Mouse (Mus musculus) stomach, embryonic 16.5 days (tissue): Measurements from ENCODE around the gene Ndufa4l2. TPM values are rescaled to one million over a fixed set of nuclear protein-coding genes. Genes with fewer than 3 reads are reported as not detected.

Experiments used
- ATAC-seq: fragments of 200-750 bp; cut with Nextera tagmentation; 2 replicates; pipeline ENCODE4 v1.8.0; 2017; ENCODE audit warnings: moderate number of reproducible peaks, moderate TSS enrichment; ENCODE audit not compliant: insufficient read depth, low FRiP score
- H3K27ac ChIP-seq: fragments of 300-500 bp; sonication (generic); 2 replicates; pipeline ENCODE4 v1.5.1; 2014; ENCODE audit warnings: low read length
- H3K27me3 ChIP-seq: fragments of 300-500 bp; sonication (generic); 2 replicates; pipeline ENCODE4 v1.6.1; 2014; ENCODE audit warnings: low read length, control low read depth, mixed read lengths; ENCODE audit not compliant: control insufficient read depth, insufficient read depth
- H3K36me3 ChIP-seq: fragments of 300-500 bp; sonication (generic); 2 replicates; pipeline ENCODE4 v1.6.1; 2014; ENCODE audit warnings: low read length; ENCODE audit not compliant: control insufficient read depth, insufficient read depth
- H3K4me1 ChIP-seq: fragments of 300-500 bp; sonication (generic); 2 replicates; pipeline ENCODE4 v1.6.1; 2014; ENCODE audit warnings: low read length, control low read depth, mixed read lengths; ENCODE audit not compliant: control insufficient read depth, insufficient read depth
- H3K4me2 ChIP-seq: fragments of 300-500 bp; sonication (generic); 2 replicates; pipeline ENCODE4 v1.6.1; 2014; ENCODE audit warnings: low read depth, low read length, mixed read lengths
- H3K4me3 ChIP-seq: fragments of 300-500 bp; sonication (generic); replicated peaks from 2 replicates; pipeline ENCODE4 v1.5.1; 2014; ENCODE audit warnings: mild to moderate bottlenecking, low read length
- H3K9ac ChIP-seq: fragments of 300-500 bp; sonication (generic); 2 replicates; pipeline ENCODE4 v1.6.1; 2014; ENCODE audit warnings: low read length
- H3K9me3 ChIP-seq: fragments of 300-500 bp; sonication (generic); replicated peaks from 2 replicates; pipeline ENCODE4 v1.6.1; 2016; ENCODE audit warnings: low read length, control low read depth; ENCODE audit not compliant: control insufficient read depth
- WGBS: fragments of 180-500 bp; shearing (Covaris S2); extraction: QIAGEN DNeasy Blood & Tissue Kit; methylation state at CpG from one replicate; pipeline ENCODE4 v1.1.7; 2014; 5-methylcytosine and 5-hydroxymethylcytosine counted together
- polyA plus RNA-seq: library from polyadenylated mRNA; unstranded; fragments of >200 nt; fragmentation: Nextera tagmentation; extraction: Ambion mirVana; gene quantifications from 2 replicates; pipeline ENCODE4 v1.2.1, GENCODE M21; 2015

Ndufa4l2 gene
- polyA plus RNA-seq, 1 experiment from 2014 or later: 192 TPM

DNA sequence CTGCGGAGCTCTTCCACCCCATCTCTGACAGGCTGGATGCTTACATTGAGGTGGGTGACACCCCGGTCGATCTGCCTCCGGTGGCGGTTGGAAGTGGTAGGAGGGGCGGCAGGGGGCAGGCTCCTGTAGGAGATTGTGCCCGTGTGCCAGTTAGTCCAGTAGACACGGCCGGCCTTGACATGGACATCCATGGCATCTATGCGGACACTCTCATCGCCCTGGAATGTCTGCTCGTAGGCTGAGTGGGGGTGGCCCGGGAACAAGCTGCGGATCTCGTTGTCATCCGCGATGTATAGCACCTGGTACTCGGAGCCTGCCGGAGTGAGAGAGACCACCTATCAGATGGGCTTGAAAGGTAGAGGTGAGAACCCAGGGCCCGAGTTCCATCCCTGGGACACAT is 29.6 kb downstream of the Ndufa4l2 start:
- no peaks in the 10 kb centered on the region for H3K4me1 ChIP-seq
- H3K27me3 ChIP-seq: no peaks in the 10 kb centered on the region
- peaks cover 32% of the 10 kb centered on the region for H3K36me3 ChIP-seq
- no peak for ATAC-seq
- no peak overlapping the region for H3K27ac ChIP-seq
- no peak overlapping the region for H3K4me2 ChIP-seq
- H3K9ac ChIP-seq: no peak overlapping the region
- no peak overlapping the region for H3K4me3 ChIP-seq
- WGBS: 88% methylated on average over 20 of the region's 20 CpGs
- H3K9me3 ChIP-seq: no peaks in the 10 kb centered on the region

DNA sequence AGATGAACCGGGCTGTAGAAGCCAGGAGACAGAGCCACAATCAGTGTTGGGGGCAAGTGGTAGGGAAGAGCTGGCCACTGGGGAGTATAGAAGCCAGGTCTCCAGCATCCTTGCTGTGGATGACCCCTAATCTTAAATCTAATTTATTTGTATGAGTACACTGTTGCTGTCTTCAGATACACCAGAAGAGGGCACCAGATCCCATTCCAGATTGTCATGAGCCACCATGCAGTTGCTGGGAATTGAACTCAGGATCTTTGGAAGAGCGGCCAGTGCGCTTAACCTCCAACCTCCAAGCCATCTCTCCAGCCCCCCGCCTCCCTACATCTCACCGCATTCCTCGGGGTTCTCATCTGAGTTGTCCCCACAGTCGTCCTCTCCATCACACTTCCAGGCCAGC is 31.7 kb downstream of the Ndufa4l2 start:
- no peaks in the 10 kb centered on the region for H3K9me3 ChIP-seq
- H3K27ac ChIP-seq: no peak overlapping the region
- ATAC-seq: no peak
- H3K4me2 ChIP-seq: no peak overlapping the region
- no peaks in the 10 kb centered on the region for H3K4me1 ChIP-seq
- WGBS: 87% methylated on average over 7 of the region's 7 CpGs
- H3K4me3 ChIP-seq: no peak overlapping the region
- H3K27me3 ChIP-seq: no peaks in the 10 kb centered on the region
- H3K9ac ChIP-seq: no peak overlapping the region
- H3K36me3 ChIP-seq: peaks cover 36% of the 10 kb centered on the region

DNA sequence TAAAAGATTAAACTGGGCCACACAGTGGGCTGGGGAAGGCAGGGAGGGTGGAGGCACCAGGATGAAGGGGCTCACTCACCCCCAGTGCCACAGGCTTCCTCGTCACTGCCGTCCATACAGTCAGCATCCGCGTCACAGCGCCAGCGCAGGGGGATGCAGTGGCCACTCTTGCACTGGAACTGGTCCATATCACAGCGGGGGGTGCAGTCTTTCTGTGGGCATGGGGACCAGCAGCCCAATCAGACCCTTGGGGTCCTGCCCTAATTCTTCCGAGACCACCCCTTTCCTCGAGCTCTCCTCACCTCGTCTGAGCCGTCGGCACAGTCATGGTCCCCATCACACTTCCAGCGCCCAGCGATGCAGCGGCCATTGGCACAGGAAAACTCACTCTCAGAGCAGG is 33.5 kb downstream of the Ndufa4l2 start:
- no peak for ATAC-seq
- Histone ChIP-seq H3K36me3 (peaks cover 33% of the 10 kb centered on the region), H3K27me3 (no peaks in the 10 kb centered on the region), H3K4me2 (no peak overlapping the region), H3K9ac (no peak overlapping the region), H3K9me3 (no peaks in the 10 kb centered on the region), H3K4me3 (no peak overlapping the region), H3K27ac (no peak overlapping the region), H3K4me1 (no peaks in the 10 kb centered on the region)
- 94% methylated on average over 15 of the region's 15 CpGs for WGBS

DNA sequence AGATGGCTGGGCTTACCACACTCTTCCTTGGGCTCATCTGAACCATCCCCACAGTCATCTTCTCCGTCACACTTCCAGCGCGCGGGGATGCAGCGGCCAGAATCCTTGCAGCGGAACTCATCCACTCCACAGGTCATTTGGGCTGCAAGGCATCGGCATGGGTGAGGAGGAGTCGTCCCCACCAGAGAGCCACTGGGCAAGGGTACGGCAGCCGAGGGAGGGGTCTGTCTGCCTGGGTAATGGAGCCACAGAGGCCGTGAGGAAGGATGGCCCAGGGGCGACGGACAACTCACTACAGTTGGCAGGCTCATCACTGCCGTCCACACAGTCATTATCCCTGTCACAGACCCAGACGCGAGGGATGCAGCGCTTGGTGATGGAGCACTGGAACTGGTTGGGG is 35.1 kb downstream of the Ndufa4l2 start:
- Histone ChIP-seq H3K4me1 (no peaks in the 10 kb centered on the region), H3K4me3 (no peak overlapping the region)
- no peak for ATAC-seq

DNA sequence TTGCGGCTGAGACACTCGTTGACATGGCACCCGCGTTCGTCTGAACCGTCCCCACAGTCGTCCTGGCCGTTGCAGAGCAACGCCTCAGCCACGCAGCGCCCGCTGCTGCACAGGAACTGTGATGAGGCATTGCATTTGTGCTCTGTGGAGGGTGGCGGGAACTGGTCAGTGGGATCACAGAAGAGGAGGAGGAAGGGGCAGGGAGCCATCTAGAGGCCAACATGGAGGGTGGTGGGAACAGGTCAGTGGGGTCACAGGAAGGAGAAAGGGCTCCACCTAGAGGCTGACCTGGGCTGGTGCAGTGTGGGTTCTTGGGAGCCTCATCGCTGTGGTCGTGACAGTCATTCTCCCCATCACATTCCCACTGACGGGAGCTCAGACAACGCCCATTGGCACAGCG is 40.9 kb downstream of the Ndufa4l2 start:
- Histone ChIP-seq H3K4me1 (no peaks in the 10 kb centered on the region), H3K4me2 (no peak overlapping the region), H3K36me3 (peaks cover 52% of the 10 kb centered on the region), H3K27ac (no peak overlapping the region), H3K9ac (no peak overlapping the region), H3K27me3 (no peaks in the 10 kb centered on the region), H3K9me3 (no peaks in the 10 kb centered on the region), H3K4me3 (no peak overlapping the region)
- no peak for ATAC-seq
- 77% methylated on average over 18 of the region's 18 CpGs for WGBS

More for the DNA sequence above, 35.1 kb downstream of the Ndufa4l2 start:
- no peak overlapping the region for H3K9ac ChIP-seq
- H3K9me3 ChIP-seq: no peaks in the 10 kb centered on the region
- no peak overlapping the region for H3K4me2 ChIP-seq
- H3K27ac ChIP-seq: no peak overlapping the region
- no peaks in the 10 kb centered on the region for H3K27me3 ChIP-seq
- peaks cover 33% of the 10 kb centered on the region for H3K36me3 ChIP-seq
- WGBS: 85% methylated on average over 17 of the region's 17 CpGs

DNA sequence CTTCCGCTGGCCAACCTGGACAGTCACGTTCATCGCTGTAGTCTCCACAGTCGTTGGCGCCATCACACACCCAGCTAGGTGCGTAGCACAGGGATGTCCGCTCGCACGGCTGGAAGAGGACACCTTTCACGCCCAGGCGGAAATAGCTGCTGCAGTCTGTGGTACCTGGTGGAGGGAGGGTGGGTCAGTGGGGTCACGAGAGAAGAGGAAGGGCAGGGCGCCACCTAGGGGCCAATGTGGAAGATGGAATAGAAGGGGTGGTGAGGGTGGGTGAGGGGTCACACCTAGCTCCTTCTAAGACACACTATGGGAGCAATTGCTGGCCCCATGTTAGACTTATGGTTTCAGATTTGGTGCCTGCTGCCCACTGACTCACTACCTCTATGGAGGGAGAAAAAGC is 42.6 kb downstream of the Ndufa4l2 start:
- H3K36me3 ChIP-seq: peaks cover 56% of the 10 kb centered on the region
- H3K4me2 ChIP-seq: no peak overlapping the region
- H3K27me3 ChIP-seq: no peaks in the 10 kb centered on the region
- WGBS: 87% methylated on average over 13 of the region's 13 CpGs
- no peak overlapping the region for H3K27ac ChIP-seq
- no peaks in the 10 kb centered on the region for H3K4me1 ChIP-seq
- H3K9me3 ChIP-seq: no peaks in the 10 kb centered on the region
- H3K9ac ChIP-seq: no peak overlapping the region
- ATAC-seq: no peak
- H3K4me3 ChIP-seq: no peak overlapping the region

DNA sequence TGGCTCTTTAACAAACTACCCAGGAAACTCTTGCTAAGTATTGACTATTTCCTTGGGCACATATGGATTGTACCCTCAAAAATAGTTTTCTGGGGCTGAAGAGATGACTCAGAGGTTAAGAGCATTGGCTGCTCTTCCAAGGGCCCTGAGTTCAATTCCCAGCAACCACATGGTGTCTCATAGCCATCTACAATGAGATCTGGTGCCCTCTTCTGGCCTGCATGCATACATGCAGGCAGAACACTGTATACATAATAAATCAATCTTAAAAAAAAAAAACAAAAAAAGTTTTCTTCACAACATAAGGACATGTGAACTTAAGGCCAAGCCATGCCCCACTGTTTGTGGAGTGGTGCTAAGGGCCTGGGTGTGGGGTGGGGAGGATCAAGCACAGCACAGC is 46.4 kb downstream of the Ndufa4l2 start:
- Histone ChIP-seq H3K4me1 (peaks cover 9% of the 10 kb centered on the region; the same call in 1 of the 2 replicates), H3K27ac (no peak overlapping the region), H3K27me3 (no peaks in the 10 kb centered on the region), H3K4me3 (no peak overlapping the region), H3K4me2 (no peak overlapping the region), H3K9me3 (no peaks in the 10 kb centered on the region), H3K36me3 (peaks cover 35% of the 10 kb centered on the region), H3K9ac (no peak overlapping the region)
- ATAC-seq: no peak

DNA sequence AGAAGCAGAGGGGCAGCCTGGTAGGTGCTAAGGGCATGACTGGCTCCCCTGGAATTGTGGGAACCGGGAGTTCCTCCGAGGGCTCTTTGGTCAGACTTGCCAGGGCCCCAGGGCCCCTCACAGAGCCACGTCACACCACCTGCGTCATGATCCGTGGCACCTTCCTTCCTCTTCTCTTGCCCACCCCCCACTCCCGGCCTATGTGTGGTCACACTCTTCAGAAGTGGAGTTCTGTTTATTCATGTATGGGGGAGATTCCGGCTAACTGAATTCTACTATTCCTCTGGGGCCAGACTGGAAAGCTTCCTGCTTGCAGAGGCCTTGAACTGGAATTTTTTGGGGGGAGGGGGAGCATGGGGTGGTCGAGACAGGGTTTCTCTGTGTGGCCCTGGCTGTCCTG is 49.1 kb downstream of the Ndufa4l2 start:
- Histone ChIP-seq H3K27ac (peak overlapping the region; percentile 78), H3K9ac (peak overlapping the region; percentile 26; the same call in 1 of the 2 replicates), H3K4me2 (no peak overlapping the region), H3K27me3 (no peaks in the 10 kb centered on the region), H3K4me1 (peaks cover 9% of the 10 kb centered on the region; the same call in 1 of the 2 replicates), H3K4me3 (no peak overlapping the region), H3K9me3 (no peaks in the 10 kb centered on the region), H3K36me3 (peaks cover 29% of the 10 kb centered on the region)
- ATAC-seq: no peak
- WGBS: 64% methylated on average over 8 of the region's 8 CpGs

DNA sequence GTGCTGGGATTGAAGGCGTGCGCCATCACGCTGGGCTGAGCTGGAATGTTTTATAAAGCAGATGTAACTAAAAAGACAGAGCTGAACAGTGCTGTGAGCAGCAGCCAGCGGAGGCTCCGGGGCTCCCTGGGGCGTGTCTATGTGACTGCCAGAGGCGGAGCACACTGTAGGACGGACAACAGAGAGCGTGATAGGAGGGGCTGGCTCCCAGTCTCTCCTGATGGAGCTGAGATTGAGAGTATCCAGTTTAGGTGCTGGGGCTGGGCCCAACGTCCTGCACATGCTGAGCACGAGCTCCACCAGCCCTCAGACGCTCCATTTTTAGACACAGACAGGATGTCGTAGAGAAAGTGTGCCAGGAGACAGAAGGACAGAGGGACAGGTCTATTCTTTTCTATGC is 49.5 kb downstream of the Ndufa4l2 start:
- H3K4me3 ChIP-seq: no peak overlapping the region
- H3K36me3 ChIP-seq: peaks cover 28% of the 10 kb centered on the region
- H3K27ac ChIP-seq: peak overlapping the region; percentile 78
- H3K27me3 ChIP-seq: no peaks in the 10 kb centered on the region
- 31% methylated on average over 13 of the region's 13 CpGs for WGBS
- H3K4me1 ChIP-seq: peaks cover 9% of the 10 kb centered on the region; the same call in 1 of the 2 replicates
- no peak overlapping the region for H3K4me2 ChIP-seq
- H3K9me3 ChIP-seq: no peaks in the 10 kb centered on the region
- no peak overlapping the region for H3K9ac ChIP-seq
- ATAC-seq: peak; percentile 80
